Mouse (Mus musculus): ENCODE data around the gene Thtpa. TPM values are rescaled to one million over a fixed set of nuclear protein-coding genes. Genes with fewer than 3 reads are reported as not detected.

The Thtpa gene
- total RNA-seq, 2 experiments from 2014 or later = 21.0 to 21.3 TPM

DNA sequence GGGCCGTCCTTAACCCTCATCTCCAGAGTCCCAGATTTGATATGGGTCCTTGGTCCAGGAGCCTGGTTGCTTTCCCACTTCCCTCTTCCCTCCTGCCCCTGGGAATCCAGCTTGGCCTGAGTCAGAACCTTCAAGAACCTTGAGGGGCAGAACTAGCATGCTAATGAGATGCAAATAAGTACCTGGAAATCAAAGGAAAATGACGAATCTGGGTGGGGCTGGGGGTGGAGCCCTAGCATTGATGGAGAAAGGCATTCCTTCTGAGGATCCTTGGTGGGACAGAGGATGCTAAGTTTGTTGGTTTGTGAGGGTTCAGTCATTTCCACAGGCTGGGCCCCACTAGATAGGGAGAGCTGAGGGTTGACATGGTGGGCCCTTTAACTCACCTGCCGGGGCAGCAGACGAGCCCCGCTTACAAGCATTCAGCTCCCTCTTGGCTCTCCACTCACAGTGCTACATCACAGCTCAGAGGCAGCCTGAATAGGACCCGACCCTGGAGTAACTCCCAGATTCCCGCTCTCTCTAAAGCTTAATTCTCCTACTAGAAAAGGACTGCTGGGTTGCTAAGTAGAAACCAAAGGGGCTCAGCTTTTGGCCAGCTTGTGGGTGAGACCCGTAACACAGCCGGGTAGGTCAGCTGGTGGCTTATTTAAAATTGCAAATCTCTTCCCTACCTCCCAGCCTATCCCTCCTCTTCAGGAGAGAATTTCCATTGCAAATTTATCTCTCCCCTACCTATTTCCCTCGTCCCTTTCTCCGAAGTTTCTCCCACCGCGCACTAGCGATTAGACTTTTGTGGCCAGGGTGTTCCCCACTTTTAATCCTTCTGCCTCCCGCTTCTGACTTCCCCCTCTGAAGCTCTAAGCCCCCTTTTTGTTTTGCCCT, 16.9 kb upstream of the Thtpa start:
- no peak for DNase-seq (ENCODE audit: low spot score in 2 of 2)

DNA sequence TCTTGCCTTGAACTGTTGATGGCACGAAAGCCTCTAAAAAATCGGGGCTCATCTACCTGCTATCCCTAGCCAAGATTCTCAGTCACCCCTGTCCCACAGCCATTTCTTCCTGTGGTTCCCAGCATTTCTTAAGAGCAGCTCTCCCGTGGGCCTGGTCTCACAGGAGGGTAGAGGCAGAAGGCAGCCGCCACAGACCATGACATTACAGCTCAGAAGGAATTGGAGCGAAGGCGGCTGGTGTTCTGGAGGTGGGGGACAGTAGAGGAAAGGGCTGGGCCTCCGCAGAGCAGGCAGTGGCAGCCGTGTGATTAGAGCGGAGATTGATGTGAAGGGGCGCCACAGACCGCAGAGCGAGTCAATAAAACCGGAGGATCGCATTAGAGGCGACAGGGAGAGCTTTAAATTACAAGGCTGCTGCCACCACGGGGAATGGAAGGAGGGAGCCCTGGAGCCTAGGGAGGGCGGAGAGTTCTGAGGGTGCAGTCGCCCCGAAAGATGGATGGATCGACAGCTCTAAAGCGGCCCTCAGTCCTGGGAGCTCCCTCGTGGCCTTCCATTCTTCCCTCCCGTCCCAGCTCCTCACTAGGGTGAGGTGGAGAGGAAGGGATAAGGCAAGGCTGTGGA, 16.1 kb upstream of the Thtpa start:
- DNase-seq (ENCODE audit: low spot score in 2 of 2) = no peak

DNA sequence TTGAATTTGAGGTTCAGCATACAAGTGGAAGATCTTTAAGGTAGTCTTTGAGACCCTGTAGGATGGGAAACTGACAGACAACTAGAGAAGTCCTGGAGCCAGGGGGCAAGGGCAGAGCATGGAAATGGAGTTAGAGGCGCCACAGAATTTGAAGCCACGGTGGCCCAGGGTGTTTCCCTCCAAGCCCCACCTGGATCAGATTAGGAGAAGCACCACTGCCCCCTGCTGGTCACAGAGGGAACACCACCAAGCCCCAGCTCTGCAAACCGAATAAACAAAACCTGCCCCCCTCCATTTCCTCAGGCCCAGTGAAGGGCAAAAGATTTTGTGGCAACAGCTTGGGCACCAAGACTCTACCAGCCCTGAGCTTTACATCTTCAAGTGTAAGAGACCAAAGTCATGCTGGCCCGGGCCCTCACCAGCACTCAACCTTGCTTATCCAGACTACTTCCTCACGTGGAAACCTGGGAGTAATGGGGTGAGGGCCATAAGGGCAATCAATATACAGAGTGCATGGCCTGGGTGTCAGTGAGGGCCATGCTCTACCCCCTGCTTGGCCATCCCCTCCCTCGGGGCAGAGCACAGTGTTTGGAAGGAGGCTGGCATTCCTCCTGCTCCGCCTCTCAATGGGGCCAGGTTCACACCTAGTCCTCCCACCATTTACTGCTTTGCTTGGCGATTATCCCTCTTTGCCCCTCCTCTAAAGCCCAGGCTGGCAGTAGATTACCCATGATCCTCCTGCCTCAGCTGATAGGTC, 15.2 kb upstream of the Thtpa start:
- peak in 1 of 2 experiments; percentile 53 for DNase-seq (ENCODE audit: low spot score in 2 of 2)

DNA sequence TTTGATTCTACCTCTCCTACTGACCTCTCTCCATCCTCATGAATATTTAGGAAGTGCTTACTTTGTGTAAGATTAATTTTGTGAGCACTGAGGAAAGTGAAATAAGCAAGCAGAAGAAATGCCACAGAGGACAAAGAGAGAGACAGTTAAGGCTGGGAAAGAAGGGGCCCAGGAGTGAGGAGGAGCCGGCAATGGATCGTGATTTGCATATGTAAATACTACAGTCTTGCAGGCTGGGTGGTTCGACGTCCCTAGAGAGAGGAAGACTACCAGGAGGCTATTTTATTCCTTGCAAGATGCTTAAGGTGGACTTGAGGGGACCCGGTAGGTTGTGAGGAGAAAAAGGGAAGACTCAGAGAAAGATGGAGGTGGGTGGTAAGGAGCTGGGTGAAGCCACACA, 13.5 kb upstream of the Thtpa start:
- no peak for DNase-seq (ENCODE audit: low spot score in 2 of 2)

DNA sequence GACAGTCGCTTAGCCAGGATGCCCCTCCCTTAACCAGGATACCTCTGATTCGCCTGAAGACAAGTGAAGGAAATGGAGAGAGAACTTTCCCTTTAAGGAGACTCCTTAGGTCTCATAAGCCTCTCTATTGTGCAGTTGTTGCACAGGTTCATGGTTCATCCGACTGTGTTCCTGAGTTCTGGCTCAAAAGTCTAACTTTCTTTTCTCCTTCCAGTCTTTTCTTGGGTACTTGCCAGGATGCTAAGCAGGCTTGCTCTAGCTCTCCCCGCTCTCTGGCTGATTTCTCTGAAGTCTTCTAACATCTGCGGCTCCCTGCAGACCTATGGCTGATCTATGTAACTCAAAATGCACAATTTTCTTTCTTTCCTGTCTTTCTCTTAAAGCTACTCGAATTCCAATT, 11.1 kb upstream of the Thtpa start:
- DNase-seq (ENCODE audit: low spot score in 2 of 2) = no peak

DNA sequence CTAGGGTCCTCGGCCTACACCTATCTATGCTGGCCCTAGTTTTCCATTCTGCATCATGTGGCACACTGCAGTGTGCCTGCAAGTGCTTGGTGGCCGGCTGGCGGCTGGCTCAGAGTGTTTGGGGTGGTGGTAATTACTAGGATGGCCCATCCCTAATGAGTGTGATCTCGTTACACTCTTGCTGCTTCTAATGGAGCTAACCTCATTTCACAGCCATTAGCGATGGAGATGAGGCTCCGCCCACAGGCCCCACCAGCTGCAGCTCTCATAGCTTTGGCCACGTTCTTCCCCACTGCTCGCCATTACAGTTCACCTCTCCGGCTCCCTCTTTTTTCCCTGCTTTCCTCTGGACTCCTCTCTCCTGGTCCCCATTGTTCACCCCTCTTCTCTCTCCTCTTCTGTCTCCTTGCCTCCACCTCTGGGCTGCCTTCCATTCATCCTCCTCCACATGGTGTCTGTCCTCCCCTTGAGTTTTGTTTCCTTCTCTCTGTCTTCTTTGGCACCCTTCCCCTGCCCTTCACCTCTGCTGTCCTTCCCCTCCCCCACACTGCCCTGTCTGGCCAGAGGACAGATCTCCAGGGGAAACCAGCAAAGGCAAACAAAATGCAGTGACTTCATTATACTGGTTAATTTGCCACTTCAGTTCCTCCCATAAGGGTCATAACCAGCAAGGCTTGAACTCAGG, 9.1 kb upstream of the Thtpa start:
- no peak for DNase-seq (ENCODE audit: low spot score in 2 of 2)

DNA sequence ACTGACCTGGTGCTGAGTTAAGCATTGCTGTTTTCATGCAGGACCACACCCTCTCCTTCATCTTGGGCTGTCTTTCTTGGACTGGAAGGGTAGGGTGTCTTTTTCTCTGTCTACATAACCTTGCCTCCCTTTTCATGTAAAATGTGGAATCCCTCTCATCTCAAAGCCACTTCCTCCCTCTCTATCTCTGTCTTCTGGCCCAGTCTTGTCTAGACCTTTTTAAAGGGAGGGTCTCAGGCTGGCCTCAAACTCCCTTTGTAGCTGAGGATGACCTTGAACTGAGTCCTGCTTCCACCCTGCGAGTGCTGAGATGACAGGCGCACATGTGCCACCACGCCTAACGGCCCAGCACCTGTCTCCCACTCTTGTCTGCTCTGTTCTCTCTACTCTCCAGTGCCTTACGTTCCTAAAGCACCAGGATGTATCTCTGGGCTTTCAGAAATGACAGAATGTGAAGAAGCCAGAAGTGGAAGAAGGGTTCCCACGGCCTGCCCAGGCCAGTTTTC, 8.5 kb upstream of the Thtpa start:
- DNase-seq (ENCODE audit: low spot score in 2 of 2) = no peak

DNA sequence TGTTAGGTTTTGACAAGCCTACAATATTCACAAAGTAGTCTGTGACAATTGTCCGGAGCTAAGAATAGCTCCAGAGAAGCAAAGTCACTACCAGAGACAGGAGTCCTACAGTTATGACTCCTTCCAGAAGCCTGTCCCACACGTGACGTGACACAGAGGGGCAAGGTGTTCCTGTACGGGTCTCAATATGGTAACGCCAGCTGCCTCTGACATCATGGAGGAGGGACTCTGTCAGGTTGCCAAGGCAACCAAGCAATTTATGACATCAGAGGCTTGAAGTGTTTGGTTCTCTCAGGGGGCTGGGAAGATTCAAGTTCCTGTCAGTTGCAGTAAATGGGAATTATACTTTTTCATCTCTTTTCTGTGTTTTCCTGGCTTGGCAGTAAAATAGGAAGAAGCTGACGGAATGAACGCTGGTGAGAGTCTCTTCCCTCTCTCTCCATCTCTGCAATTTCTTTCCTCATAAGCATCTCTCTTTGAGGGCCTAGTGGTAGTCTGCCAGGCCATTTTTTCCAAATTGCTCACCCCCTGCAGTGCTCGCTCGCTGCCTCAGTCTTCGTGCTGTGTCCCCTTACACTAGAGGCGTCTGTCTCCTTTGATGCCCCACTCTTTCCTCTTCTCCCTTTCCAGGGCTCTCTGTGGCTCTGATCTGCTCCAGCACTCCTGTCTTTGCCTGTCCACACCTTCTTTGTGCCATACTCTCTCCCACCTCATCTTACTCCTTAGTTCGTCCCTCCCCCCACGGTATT, 5.2 kb upstream of the Thtpa start:
- no peak for DNase-seq (ENCODE audit: low spot score in 2 of 2)

DNA sequence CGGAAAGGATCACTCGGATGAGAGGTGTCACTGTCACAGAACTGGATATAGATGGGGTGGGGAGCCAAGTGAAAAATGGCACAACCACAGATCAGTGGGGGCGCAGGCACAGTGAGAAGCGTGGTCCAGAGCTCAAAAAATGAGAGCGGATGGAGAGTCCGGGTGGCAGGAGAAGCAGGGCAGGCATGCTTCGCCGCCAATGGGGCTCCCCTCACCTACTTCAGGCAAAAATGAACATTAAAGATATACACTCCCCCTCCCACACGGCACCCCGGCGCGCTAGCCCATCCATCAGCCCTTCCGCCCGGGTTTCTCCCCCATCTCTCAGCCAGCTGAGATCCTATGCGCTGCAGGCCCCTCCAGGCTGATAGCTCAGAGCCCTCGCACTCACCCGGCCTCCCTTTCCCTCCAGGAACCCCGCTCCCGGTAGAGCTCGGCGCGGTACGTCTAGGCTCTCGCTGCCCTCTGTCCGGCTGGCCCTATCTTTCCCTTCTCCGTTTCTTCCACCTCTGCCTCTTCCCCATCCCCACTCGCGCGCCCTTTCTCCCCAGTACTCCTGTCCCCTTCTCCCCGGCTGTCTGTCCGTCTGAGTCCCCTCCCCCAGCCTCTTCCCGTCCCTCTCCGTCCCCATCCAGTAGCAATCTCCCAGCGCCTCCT, 3.2 kb upstream of the Thtpa start:
- no peak for DNase-seq (ENCODE audit: low spot score in 2 of 2)

DNA sequence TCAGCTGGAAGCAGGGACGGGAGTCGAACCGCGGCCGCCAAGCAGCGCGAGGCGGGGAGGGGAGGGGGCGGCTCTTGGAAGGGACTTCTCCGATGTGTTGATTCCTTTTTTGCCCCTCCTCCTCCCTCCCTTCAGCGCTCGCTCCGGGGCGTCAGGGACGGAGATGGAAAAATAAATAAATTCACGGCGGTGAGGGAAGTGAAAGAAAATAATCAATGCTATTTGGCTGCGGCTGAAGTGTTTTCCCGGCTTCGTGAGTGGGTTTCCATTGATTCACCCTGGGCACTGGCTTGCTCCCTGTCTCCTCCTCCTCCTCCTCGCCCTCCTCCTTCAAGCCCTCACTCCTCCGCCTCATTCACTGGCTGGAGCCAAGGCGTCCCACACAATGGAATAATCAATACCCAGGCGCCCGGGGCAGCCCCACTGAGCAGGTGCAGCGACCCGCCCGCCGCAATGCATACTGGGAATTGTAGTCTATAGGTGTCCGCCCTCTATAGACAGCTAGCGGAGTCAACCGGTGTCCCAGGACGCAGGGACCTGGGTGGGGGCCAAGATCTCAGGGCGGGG, 2.5 kb upstream of the Thtpa start, which contains the start of gene Zfhx2:
Gene Zfhx2 (minus strand): TSS at position 314 of the 567 bp plus-strand sequence.
- peak; percentile 63 to 82 for DNase-seq (ENCODE audit: low spot score in 2 of 2)

DNA sequence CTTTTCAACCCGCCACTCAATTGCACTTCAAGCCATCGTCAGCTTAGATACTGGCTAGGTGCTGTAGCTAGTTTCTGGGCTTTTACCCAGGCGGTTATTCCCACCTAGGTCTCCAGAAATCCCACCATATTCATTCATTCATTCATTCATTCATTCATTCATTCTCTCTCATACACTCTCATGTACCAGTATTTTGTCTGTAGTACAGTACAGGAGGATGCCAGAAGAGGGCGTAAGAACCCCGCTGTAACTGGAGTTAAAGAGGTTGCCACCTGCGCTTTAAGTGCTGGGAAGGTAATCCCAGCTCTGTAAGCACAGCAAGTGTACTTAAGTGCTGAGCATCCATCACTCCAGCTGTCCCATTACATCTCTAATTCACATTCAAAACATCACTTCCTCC, 657 bp upstream of the Thtpa start:
- DNase-seq (ENCODE audit: low spot score in 2 of 2) = no peak

DNA sequence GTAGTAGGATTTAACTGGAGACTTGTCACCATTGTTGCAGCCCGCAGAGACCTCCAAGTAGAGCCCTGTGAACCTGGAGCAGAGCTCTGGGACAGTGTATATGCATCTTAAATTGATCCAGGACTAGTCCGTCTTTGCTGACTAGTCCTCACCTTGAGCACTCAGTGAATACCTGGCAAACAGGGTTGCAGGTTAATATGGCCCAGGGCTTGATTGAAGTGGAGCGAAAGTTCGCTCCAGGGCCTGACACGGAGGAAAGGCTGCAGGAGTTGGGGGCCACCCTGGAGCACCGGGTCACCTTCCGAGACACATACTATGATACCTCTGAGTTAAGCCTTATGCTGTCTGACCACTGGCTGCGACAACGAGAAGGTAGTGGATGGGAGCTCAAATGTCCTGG, 679 bp downstream of the Thtpa start:
- DNase-seq (ENCODE audit: low spot score in 2 of 2) = no peak

DNA sequence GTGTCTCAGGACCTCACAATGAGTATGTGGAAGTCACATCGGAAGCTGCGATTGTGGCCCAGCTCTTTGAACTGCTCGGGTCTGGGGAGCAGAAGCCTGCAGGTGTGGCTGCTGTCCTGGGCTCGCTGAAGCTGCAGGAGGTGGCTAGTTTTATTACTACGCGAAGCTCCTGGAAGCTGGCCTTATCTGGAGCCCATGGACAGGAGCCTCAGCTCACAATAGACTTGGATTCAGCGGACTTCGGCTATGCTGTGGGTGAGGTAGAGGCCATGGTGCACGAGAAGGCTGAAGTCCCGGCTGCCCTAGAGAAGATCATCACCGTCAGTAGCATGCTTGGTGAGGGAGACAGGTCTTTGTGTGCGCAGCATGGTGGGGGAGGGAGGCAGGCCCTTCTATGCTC, 1.1 kb downstream of the Thtpa start:
- no peak for DNase-seq (ENCODE audit: low spot score in 2 of 2)

DNA sequence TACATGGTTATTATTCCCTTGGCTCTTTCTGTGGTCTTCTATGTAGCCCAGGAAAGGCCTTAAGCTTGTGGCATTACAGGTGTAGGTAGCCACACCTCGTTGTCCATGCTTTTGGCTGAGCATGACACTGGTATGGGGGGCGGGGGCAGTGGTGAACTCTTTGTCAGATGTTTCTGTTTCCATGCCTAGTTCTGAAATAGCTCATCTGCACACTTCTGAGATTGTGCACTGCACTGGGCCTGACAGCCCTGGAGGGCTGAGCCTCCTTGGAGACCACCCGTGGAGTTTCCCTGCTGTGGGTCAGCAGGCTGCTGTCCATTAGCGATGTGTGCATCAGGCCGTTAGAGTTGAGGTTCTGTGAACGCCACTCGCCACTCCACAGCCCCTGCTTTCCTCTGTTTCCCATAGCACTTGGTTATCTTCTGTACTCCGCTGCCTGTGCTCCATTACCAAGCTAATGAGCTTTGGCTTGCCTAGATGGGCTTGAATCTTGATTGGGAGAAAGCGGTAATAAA, 2.0 kb downstream of the Thtpa start:
- no peak for DNase-seq (ENCODE audit: low spot score in 2 of 2)

DNA sequence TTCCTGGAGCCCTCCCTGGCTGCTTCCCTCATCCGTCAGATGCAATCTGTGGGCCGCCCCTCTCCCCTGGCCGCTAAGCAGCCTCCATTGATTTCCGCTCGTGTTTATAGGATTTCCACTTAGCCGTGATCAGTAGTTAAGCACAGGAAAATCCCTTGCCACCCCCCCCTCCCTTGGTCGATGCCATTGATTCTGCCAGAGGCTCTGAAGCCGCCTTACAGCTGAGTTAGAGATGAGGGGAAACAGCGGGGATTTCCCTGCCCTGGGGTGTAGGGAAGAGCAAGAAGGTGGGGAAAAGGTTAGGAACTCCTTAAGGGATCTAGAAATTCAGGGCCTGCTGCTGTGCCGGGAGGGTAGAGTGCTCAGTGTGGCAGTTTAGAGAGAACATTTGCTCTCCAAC, 3.1 kb downstream of the Thtpa start:
- no peak for DNase-seq (ENCODE audit: low spot score in 2 of 2)

DNA sequence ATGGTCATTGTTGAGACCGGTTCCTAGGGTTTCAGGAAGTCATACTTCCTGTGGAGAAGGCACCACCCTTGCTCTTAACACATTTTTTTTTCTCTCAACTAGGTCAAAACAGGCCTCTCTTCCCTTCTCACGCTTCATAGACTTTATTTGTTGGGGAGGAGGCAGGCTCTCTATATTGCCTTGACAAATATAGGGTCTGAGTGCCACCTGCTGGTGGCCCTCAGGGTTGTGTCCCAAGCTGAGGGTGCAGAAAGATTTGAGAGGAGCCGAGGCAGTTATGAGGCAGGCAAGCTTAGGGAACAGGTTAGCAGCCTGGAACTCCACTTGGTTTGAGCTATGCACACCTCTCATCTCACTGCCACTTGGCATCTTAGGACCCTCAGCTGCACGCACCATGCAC, 3.5 kb downstream of the Thtpa start:
- no peak for DNase-seq (ENCODE audit: low spot score in 2 of 2)

DNA sequence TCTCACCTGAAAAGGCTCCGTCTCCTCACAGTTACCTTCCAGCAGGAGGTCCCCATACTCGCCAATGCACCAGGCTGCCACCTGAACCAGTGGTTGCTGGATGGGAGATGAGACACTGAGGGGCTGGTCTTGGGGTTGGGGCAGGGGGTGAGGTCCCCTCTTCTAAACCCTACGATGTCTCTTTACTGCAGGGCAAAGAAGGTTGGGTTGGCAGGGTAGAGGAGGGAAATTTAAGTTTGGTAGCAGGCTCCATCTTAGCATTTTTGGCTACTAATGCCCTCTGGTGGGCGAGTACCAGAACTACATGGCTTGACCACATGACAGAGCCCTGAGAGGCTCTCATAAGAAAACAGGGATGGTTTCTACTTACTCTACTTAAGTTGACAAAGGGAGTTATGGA, 7.0 kb downstream of the Thtpa start:
- no peak for DNase-seq (ENCODE audit: low spot score in 2 of 2)

DNA sequence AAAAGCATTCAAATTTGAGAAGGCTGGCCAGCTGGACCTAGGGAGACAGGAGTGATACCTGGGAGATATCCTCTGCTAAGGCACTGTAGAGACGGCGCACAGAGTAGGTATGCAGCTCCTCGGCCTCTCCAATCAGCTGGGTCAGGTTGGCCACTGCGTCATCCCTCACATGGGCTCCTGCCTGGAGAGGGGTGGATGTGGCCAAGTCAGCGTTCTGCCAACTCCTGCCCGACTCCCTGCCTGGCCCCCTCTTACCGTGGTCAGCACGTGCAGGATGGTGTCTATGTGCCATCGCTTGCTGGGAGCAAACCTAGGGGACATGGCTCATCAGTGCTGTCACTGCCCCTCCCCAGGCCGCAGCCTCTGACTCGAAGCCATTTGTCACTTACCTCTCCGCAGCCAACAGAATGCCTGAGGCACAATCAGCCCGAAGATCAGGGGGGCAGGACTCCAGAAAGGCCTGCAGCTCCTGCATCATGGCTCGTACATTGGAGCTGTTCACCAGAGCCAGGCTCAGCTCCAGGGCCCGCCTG, 7.7 kb downstream of the Thtpa start:
- DNase-seq (ENCODE audit: low spot score in 2 of 2) = no peak

DNA sequence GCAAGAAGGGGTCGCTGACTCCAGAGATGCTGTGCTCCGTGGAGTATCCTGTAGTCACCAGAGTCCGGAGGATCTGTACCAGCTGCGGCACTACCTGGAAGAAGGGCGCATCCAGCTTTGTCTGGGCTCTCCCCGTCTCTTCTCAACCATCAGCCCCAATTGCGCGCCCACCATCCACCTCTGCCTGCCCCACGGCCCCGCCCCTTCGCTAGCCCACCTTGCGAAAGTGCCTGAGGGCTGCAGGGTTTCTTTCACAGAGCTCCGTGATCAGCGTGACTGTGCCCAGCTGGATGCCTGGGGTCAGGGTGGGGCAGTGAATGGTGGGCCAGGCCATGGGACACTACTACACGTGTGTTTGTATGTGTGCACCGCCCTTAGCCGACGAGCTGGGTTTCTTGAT, 9.8 kb downstream of the Thtpa start:
- DNase-seq (ENCODE audit: low spot score in 2 of 2) = no peak

Data from adrenal gland, postnatal 4 days (tissue).